Mouse (Mus musculus) 3134 (cell line): Measurements from ENCODE around the gene Edn2.

Experiments
- DNase-seq: peaks from one replicate; pipeline ENCODE4 v3.0.0-alpha.2; 2011; ENCODE audit warnings: low spot score; ENCODE audit not compliant: insufficient read length; ENCODE audit errors: extremely low read depth

Edn2 gene

GRCm38 (mm10) chr4:120152648-120153047 is 8.4 kb upstream of the Edn2 start:
- no peak for DNase-seq

DNA sequence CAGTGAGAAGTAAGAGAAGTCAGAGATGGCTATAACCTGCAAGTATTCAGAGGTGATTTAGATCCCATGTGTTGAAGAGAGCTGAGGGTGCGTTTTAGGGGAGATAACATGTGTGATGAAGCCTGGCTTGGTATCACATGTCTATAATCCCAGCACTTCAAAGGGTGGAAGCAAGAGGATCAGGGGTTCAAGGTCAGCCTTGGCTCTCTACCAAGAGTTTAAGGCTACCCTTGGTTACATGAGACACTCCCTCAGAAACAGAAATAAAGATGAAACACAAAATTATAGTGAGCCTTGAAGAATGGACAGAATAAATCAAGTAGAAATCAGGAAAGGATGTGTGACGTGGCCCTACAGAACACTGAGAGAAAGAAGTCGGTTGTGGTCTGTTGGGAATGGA is 7.3 kb upstream of the Edn2 start:
- no peak for DNase-seq

DNA sequence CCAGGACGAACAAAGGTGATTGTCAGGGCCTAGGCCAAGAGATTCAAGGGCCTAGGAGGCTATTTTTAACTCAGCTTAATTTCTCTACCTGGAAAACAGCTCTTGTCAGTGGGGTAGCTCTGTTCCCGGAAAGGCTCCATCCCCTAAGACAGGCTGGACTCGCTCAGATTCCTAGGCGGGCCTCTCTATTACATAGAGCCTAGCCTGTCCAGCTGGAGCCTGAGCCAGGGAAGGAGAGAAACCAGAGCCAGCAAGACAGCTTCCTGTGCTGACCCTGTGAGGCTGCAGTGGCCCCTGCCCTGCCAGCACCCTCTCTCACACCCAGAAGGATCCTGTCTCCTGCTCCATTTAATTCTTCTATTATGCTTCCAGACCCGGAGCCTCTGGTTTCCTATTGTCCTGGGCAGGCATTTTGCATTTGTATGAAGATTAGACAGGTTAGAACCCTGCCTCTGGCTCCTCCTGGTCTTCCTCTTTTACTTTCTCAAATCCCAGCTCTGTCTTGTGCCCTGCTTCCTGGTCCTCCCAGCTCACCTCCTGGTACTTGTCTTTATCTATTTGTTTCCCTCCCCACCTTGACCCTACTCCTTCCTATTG is 2.2 kb upstream of the Edn2 start:
- DNase-seq: no peak

GRCm38 (mm10) chr4:120162586-120162985 is 1.6 kb downstream of the Edn2 start:
- DNase-seq: no peak

GRCm38 (mm10) chr4:120163242-120163641 is 2.2 kb downstream of the Edn2 start:
- peak; percentile 34 for DNase-seq

DNA sequence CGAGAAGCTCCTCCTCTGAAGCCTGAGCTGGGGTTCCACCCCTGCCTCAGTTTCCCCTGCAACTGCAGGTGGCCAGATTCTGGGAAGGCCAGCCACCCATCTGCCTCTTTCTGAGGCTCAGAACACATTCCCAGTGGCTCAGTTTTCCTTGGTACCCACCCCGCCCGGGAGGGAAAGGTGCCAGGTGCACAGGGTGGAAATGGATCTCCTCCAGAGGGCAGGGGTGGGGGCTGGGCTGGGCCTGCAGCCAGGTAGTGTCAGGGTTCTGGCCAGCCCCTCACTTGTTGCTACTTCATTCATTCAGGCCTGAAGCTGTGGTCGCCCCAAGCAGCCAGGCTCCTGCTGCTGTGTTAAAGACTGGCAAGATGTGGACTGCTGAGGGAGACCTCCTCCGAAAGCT is 3.3 kb downstream of the Edn2 start:
- no peak for DNase-seq

GRCm38 (mm10) chr4:120167778-120168177 is 6.8 kb downstream of the Edn2 start:
- DNase-seq: no peak

- no peak for DNase-seq
These were observed 7.3 kb downstream of the Edn2 start for GRCm38 (mm10) chr4:120168346-120168745.

- no peak for DNase-seq
These were observed 9.5 kb downstream of the Edn2 start for GRCm38 (mm10) chr4:120170387-120170936.

GRCm38 (mm10) chr4:120172050-120172684 is 11.2 kb downstream of the Edn2 start:
- DNase-seq: no peak

DNA sequence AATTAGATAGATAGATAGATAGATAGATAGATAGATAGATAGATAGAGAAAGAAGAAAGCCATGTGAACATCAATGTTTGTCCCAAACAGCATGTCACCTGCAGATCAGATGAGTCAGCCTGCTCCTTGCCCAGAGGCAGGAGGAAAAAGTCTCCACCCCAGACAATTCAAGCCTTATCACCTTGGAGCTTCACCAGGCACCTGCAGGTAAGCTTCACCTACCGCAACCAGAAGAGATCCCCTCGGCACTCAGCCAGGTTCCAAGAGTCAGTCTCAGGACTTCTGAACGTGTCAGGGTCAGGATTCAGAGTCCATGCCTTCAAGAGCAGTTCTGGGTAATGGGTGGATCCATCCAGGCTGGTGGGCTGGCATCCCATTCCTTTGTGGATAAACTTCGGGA is 18.1 kb downstream of the Edn2 start:
- no peak for DNase-seq

DNA sequence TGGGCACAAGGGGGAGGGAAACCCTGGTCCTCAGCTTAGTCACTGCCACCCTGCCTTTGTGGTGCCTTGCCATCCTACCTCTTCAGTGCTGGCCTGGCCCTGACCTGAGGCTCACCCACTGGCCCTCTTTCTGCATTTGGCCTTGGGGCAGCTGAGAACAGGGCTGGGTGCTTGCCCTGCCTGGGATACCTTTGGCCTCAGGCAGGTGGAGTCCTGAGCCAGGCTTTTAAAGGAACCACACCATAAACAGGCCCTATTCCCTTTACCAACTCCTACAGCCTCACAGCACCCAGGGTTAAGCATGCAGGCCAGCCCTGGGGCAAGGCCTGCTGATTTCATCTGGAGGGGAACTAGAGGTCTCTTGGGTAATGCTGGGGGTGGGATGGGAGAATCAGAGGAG is 19.5 kb downstream of the Edn2 start:
- DNase-seq: no peak

DNA sequence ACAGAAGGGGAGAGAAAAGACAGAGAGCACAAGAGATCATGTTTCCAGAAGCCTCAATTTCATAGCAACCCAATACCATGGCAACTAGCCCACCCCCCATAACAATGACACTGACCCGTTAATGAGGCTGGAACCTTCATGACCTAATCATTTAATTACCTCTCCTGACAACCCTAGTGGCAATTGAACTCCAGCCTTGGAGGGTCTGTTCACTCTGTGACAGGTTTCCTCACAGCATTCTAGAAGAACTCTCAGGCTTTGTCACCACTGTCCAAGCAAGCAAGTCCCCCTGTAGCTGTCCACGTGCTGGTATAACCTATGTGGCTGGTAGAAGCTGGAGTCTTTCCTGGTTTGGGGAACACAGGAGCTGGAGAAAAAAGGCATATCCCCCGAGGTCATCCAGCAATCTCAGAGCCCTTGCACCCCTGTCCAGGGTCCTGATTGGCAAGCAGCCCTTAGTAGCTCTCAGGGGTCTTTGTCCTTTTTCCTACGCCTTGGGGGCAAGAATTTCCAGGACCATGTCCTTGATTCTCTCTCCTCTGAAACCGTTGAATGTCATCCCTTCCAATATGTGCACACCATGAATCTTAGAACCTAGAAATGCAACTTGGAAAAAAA is 23.5 kb downstream of the Edn2 start:
- DNase-seq: no peak

GRCm38 (mm10) chr4:120186441-120186840 is 25.4 kb downstream of the Edn2 start:
- no peak for DNase-seq

GRCm38 (mm10) chr4:120186934-120187333 is 25.9 kb downstream of the Edn2 start:
- no peak for DNase-seq

DNA sequence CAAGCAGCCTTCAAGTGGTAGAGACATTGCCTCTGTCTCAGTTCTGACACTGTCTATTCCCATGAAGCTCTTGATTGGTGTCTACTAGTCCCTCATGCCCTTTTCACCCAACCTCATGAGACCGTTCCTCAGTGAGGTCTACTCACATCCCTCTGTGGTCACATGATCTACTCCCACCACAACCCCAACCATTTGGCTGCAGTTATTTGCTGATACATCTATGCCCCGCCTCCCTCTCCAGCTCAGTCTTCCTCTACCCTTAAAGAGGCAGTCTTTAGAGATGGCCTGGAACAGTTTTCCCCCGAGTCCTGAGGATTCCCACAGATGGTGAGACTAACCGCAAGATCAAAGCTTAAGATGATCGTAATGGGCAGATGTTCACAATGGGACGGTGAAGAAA is 27.2 kb downstream of the Edn2 start:
- no peak for DNase-seq

DNA sequence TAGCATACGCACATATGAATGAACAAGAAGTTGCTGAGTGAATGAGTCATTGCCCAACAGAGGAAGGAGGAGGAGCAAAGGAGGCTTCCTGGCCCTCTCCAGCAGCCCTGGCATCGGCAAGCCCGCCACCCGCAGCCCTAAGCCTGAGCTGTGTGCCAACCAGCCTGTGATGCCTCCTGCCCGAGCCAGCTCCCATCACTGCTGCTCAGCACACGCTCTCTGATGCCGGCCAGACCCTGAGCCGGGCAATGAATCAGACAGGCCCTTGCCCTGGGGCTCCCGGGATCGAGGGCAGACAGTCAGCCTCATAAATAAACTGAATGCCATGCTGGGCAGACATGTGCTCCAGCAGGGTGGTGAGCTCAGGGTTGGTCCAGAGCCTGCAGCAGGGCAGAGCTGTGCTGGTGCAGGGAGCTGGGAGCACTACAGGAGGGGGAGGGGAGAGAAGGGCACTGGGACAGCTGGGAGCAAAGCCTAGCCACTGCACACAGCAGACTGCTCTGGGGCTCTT is 27.7 kb downstream of the Edn2 start:
- DNase-seq: peak; percentile 95

DNA sequence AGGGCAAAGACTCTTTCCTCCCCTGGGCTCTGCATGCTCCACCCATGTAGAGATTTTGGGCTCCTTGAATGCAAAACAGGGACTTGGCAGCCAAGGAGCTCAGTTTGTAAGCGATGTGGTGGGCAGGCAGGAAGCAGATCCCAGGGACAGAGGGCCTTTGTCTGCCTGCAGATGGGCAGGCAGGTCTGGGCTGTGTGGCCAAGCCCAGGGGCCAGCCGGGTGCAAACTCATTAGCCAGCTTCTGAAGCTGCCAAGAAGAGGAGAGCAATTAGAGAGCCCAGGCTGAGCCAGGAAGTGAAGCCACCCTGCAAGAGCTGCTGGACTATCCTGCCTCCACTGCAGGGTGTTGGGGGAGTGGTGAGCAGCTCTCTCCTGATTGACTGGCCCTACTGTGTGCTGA is 28.9 kb downstream of the Edn2 start:
- peak; percentile 80 for DNase-seq

DNA sequence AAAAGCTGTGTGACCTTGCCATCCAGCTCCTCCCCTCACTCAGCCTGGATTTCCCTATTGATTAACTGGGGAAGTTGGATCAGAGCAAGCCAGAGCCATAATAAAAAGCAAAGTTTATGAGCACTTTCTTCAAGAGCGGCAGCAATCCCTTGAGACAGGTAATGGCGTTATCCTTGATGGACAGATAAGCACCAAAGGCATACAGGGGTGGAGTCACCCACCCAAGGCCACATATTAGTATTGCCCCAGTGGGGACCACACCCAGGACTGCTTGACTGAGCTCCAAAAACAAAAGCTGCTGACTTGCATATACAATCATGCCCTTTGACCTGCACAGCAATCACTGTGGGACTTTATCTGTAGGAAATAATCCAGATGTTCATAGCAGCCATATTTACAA is 31.0 kb downstream of the Edn2 start:
- DNase-seq: no peak

DNA sequence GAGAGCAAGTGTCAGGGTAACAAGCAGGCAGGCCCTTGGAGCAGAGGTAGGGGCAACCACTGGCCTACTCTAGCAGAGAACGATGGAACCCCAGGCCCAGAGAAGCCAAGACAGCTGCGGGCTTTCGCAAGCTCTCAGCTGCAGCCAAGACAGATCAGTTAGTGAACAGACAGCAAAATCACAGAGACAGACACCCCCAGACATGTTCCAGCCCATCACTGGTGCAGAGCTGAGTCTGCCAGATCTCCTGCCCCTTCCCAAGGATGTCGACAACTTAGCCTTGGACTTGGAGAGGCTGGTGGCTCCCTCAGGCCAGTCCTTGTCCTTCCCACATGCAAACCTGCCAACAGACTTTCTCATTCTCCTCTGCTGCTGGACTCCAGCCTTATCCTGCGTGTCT is 33.0 kb downstream of the Edn2 start:
- no peak for DNase-seq

DNA sequence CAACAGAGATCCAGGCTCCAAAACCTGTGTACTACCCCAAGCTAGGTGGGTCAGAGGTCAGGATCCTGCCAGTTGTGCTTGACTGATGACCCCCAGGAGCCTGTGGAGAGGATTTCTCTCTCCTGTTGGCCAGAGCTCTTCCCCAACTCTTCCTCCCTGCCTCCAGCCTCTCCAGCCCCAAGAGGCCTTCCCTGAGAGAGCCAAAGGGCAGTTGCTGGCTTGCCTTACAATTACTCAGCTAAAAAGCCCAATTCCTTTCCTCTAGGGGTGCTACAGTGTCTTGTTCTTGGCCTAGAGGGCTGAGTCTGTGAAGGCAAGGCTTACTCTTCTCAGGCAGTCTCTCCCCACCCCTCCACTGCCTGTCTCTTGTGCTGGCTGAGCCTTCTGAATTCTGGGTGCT is 34.0 kb downstream of the Edn2 start:
- no peak for DNase-seq
